Mouse (Mus musculus): ENCODE data around the gene Lgals3. TPM values are rescaled to one million over a fixed set of nuclear protein-coding genes. Genes with fewer than 3 reads are reported as not detected.

The Lgals3 gene
- polyA plus RNA-seq, 1 experiment from 2014 or later, result 2.0 TPM

DNA sequence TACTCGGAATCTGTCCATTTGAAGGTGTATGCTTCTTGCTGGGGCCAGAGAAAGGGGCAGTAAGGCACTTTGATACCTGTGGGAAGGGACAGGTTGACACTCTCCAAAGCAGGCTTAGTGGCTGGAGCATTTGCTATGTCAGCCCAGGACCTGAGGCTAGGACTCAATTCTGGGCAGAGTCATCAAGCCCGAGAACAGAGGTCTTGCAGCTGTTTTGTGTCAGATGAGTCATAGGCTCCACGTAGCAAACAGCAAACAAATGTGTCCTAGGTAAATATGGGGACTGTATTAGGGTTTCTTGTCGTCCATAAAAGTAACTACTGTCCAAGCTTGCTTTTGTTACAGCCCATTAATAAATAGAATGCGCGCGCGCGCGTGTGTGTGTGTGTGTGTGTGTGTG, 15.3 kb upstream of the Lgals3 start:
- Histone ChIP-seq H3K27me3 (no peaks in the 10 kb centered on the region), H3K4me3 (no peak overlapping the region), H3K36me3 (no peaks in the 10 kb centered on the region), H3K9ac (no peak overlapping the region), H3K27ac (replicated peaks) (no peak overlapping the region), H3K4me2 (no peak overlapping the region), H3K4me1 (replicated peaks) (no peaks in the 10 kb centered on the region), H3K9me3 (no peaks in the 10 kb centered on the region)
- ATAC-seq (ENCODE audit: low read depth), result no peak
- WGBS, result 91% methylated on average over 10 of the region's 10 CpGs

DNA sequence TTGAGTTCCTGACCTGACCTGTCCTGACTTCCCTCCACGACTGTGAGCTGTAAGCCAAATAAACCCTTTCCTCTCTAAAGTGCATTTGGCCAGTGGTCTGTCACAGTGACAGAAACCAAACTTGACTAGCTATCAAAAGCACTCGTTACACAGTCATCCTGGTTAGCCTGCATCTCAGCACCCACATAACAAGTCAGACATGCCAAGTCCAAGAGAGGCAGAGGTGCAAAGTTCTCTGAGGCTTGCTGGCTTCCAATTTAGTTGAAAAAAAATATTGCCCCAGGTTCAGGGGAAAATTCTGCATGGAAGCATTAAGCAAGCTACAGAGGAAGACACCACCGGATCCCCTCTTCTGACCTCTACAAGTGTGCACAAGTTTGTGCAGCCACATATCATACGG, 14.3 kb upstream of the Lgals3 start:
- no peak overlapping the region for H3K27ac ChIP-seq (replicated peaks)
- H3K9me3 ChIP-seq, result no peaks in the 10 kb centered on the region
- H3K36me3 ChIP-seq, result no peaks in the 10 kb centered on the region
- no peak overlapping the region for H3K4me2 ChIP-seq
- WGBS, result 90% methylated on average over 4 of the region's 4 CpGs
- H3K4me3 ChIP-seq, result no peak overlapping the region
- no peaks in the 10 kb centered on the region for H3K27me3 ChIP-seq
- no peaks in the 10 kb centered on the region for H3K4me1 ChIP-seq (replicated peaks)
- ATAC-seq (ENCODE audit: low read depth), result no peak
- H3K9ac ChIP-seq, result no peak overlapping the region

DNA sequence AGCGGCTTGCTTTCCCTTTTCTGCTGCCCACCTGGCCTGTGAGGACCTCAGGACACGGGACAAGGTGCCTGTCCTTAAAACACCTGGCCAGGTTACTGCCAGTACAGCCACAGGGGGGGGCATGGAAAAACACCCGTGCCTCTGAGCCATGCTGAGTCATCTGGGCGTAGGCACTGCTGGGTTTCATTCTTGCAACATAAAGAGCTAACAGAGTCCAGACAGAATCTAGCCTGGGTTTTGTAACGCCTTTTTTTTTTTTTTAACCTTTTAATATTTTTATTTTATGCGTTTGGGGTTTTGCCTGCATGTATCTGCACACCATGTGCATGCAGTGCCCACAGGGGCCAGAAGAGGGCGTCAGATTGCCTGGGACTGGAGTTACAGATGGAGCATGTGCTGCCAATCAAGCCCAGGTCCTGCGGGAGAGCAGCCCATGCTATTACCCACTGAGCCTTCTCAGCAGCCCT, 13.4 kb upstream of the Lgals3 start:
- H3K36me3 ChIP-seq, result no peaks in the 10 kb centered on the region
- no peak for ATAC-seq (ENCODE audit: low read depth)
- no peak overlapping the region for H3K9ac ChIP-seq
- no peak overlapping the region for H3K4me2 ChIP-seq
- no peaks in the 10 kb centered on the region for H3K9me3 ChIP-seq
- no peaks in the 10 kb centered on the region for H3K27me3 ChIP-seq
- H3K4me3 ChIP-seq, result no peak overlapping the region
- H3K27ac ChIP-seq (replicated peaks), result no peak overlapping the region
- H3K4me1 ChIP-seq (replicated peaks), result no peaks in the 10 kb centered on the region
- WGBS, result 71% methylated on average over 8 of the region's 8 CpGs

DNA sequence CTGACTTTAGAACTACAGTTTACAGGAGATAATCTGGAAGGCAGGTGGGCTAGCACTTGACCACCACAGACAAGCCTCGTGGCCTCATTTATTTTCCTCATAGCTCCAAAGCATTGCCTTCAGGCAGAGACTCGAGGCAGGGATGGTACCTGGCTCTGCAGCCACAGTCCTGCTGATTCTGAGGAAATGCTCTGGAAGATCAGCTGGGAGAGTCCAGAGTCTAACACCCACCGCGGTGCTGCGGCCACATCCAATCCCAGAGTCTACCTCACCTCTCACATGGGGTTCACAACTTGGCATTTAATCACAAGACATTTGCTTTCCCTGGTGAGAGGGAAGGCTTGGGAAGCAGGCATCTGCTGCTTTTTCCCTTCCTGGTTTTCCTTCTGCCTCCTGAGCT, 12.6 kb upstream of the Lgals3 start:
- Histone ChIP-seq H3K4me3 (no peak overlapping the region), H3K27me3 (no peaks in the 10 kb centered on the region), H3K27ac (replicated peaks) (no peak overlapping the region), H3K36me3 (no peaks in the 10 kb centered on the region), H3K9ac (no peak overlapping the region), H3K4me2 (no peak overlapping the region), H3K4me1 (replicated peaks) (no peaks in the 10 kb centered on the region), H3K9me3 (no peaks in the 10 kb centered on the region)
- 74% methylated on average over 5 of the region's 5 CpGs for WGBS
- ATAC-seq (ENCODE audit: low read depth), result no peak

DNA sequence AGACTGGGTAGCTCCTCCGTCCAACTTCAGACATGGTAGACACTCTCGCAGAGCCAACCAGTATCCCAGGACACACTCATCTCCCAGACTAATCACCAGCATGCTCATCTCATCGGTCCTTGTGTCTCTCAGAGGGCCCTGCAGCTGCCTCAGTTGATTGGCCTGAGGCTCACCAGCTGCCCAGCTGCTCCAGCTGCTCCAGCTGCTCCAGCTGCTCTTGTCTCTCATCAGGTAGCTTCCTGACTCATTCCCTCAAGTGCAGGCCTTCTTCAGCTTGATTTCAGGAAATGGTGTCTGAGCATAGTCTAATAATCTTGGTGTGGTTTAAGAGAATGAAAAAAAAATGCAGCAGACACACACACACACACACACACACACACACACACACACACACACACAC, 10.9 kb upstream of the Lgals3 start:
- no peak for ATAC-seq (ENCODE audit: low read depth)
- Histone ChIP-seq H3K27me3 (no peaks in the 10 kb centered on the region), H3K36me3 (no peaks in the 10 kb centered on the region), H3K4me1 (replicated peaks) (no peaks in the 10 kb centered on the region), H3K4me3 (no peak overlapping the region), H3K9me3 (no peaks in the 10 kb centered on the region), H3K27ac (replicated peaks) (no peak overlapping the region), H3K9ac (no peak overlapping the region), H3K4me2 (no peak overlapping the region)
- 79% methylated on average over 3 of the region's 3 CpGs for WGBS

DNA sequence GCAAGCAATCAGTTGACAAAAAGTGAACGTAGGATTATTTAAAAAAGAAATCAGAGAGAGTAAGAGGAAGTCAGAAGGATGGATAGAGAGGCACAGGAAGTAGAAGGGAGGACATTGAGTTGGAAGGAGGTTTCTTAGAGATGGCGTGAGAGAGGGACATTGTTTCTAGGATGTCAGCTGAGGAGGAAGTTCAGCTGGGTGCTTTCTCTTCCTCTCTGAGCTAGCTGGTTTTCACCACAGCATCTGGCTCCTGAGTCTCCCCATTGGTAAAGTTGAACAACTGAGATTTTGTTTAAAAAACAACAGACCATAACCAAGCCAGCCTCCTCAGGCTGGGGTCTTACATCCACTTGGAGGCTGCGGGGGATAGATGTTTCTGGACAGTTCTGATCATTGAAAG, 7.9 kb upstream of the Lgals3 start:
- Histone ChIP-seq H3K27me3 (no peaks in the 10 kb centered on the region), H3K27ac (replicated peaks) (no peak overlapping the region), H3K4me2 (no peak overlapping the region), H3K4me1 (replicated peaks) (peaks cover 1% of the 10 kb centered on the region; the same call in 1 of the 2 replicates), H3K4me3 (no peak overlapping the region), H3K9ac (no peak overlapping the region), H3K9me3 (no peaks in the 10 kb centered on the region), H3K36me3 (no peaks in the 10 kb centered on the region)
- ATAC-seq (ENCODE audit: low read depth), result no peak
- WGBS, result 84% methylated on average over 3 of the region's 3 CpGs

DNA sequence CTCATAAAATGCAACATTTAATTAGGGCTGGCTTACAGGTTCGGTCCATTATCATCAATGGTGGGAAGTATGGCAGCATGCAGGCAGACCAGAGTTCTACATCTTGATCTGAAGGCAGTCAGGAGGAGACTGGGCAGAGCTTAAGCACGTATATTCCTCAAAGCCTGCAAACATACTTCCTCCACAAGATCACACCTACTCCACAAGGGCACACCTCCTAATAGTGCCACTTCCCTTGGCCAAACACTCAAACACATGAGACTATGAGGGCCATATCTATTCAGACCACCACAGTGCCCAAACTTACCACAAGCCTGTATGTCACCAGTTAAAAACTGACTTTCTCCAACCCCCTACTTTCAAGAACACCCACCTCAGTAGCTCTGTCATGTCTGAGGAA, 6.1 kb upstream of the Lgals3 start:
- no peak overlapping the region for H3K4me3 ChIP-seq
- H3K27ac ChIP-seq (replicated peaks), result no peak overlapping the region
- H3K9ac ChIP-seq, result no peak overlapping the region
- 0 out of 2 replicates have a peak, but pooled peaks cover 4% of the 10 kb centered on the region for H3K27me3 ChIP-seq
- H3K9me3 ChIP-seq, result no peaks in the 10 kb centered on the region
- 86% methylated on average over 2 of the region's 2 CpGs for WGBS
- no peaks in the 10 kb centered on the region for H3K36me3 ChIP-seq
- peaks cover 9% of the 10 kb centered on the region for H3K4me1 ChIP-seq (replicated peaks)
- no peak for ATAC-seq (ENCODE audit: low read depth)
- H3K4me2 ChIP-seq, result no peak overlapping the region

DNA sequence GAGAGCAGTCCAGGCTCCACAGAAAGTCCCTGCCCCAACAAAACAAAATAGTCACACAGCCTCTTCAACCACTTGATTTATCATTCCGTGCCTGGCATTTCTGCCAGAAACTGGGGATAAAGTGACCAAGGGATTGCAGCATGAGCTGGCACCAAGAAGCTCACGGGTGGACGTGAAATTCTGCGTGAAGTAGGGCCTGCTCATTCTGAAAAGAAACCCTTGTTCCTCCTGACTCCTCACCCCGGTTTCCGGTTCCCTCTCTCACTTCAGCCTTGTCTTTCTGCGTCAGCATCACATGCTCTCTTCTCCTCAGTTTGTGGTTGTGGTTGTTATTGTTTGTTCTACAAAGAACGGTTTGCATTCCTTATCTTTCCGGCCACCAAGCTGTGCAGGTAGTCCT, 5.7 kb upstream of the Lgals3 start:
- no peak for ATAC-seq (ENCODE audit: low read depth)
- H3K9me3 ChIP-seq, result no peaks in the 10 kb centered on the region
- no peak overlapping the region for H3K9ac ChIP-seq
- H3K36me3 ChIP-seq, result no peaks in the 10 kb centered on the region
- H3K4me2 ChIP-seq, result no peak overlapping the region
- peaks cover 12% of the 10 kb centered on the region for H3K4me1 ChIP-seq (replicated peaks)
- no peak overlapping the region for H3K27ac ChIP-seq (replicated peaks)
- 0 out of 2 replicates have a peak, but pooled peaks cover 4% of the 10 kb centered on the region for H3K27me3 ChIP-seq
- 82% methylated on average over 9 of the region's 9 CpGs for WGBS
- no peak overlapping the region for H3K4me3 ChIP-seq

DNA sequence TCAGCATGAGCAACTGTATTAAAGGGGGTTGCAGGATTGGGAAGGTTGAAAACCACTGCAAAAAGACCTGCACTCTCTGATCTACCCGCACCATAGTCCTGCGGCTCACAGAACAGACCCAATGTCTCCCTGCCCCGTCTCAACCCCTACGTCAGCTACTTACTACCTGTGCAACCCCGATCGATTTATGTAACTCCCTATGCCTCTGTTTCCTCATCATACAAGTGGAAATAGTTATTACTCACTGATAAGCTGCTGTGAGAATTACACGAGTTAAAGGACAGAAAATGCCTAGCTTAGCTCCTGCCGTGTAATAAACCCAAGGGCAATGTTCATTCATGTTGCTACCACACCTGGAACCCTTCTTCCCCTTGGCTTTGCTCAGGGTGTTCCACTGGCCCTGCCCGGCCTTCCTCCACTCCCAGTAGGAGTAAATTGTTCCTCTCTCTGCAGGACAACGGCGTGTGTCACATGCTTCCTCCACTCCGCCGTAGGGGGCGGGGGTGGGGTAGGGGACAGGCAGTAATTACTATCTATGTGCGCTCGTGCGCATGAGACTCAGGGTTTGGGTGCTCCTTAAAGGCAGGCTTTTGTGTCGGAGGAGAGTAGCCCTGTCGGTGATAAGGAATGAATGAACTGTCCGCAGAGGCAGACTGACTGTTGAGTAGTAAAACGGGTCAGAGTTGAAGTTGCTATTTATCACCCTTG, 2.7 kb upstream of the Lgals3 start:
- ATAC-seq (ENCODE audit: low read depth), result no peak
- Histone ChIP-seq H3K27ac (replicated peaks) (no peak overlapping the region), H3K36me3 (no peaks in the 10 kb centered on the region), H3K4me1 (replicated peaks) (peaks cover 22% of the 10 kb centered on the region), H3K27me3 (0 out of 2 replicates have a peak, but pooled peaks cover 4% of the 10 kb centered on the region), H3K4me3 (peak overlapping the region; percentile 18; the same call in 1 of the 2 replicates), H3K4me2 (peak overlapping the region; percentile 49), H3K9ac (peak overlapping the region; percentile 43; the same call in 1 of the 2 replicates), H3K9me3 (no peaks in the 10 kb centered on the region)
- 33% methylated on average over 21 of the region's 21 CpGs for WGBS

DNA sequence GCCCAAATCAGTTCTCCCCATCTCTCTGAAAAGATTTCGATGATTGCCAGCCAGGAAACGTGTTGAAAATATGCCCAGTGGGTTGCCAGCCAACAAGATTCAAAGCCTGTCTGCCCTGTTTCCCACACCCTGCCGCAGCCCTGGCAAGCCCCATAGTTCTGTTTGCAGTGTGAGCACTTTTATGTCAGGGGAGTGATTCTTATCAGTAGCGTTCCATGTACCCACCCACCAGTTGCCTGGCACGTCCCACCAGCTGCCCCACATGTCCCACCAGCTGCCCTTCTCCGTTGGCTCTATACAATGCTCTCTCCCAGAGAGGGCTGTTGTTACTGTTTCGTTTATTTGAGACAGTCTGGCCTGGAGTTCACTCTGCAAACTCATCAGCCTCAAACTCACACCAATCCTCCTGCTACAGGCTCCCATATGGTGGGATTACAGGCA, 650 bp upstream of the Lgals3 start:
- Histone ChIP-seq H3K36me3 (no peaks in the 10 kb centered on the region), H3K4me1 (replicated peaks) (peaks cover 22% of the 10 kb centered on the region), H3K27me3 (peaks cover 9% of the 10 kb centered on the region; the same call in 1 of the 2 replicates), H3K9me3 (no peaks in the 10 kb centered on the region), H3K9ac (no peak overlapping the region), H3K4me2 (no peak overlapping the region), H3K4me3 (no peak overlapping the region), H3K27ac (replicated peaks) (0 out of 2 replicates have a peak overlapping the region, but pooled peaks have one; percentile 54)
- ATAC-seq (ENCODE audit: low read depth), result peak; percentile 84
- WGBS, result 45% methylated on average over 7 of the region's 7 CpGs

DNA sequence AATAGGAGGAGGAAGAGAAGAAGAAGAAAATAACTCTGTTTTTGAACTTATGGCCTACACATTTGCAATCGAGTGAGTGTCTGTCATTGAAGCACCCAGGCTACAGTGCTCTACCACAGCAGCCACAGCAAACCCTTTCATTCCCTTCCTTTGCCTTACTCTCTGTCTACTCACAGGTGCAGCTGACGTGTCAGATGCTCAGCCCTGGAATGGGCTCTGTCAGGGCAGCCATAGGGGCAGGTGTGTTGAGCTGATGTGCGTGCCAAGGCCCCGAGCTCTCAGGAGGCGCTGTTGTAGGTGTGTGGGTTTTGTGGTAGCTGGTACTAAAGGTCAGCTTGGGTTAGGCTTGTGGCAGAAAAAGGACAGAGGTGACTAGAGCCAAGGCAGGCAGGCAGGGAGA, 2.2 kb downstream of the Lgals3 start:
- H3K9me3 ChIP-seq, result no peaks in the 10 kb centered on the region
- peaks cover 27% of the 10 kb centered on the region for H3K4me1 ChIP-seq (replicated peaks)
- 85% methylated on average over 5 of the region's 5 CpGs for WGBS
- H3K27ac ChIP-seq (replicated peaks), result no peak overlapping the region
- H3K4me3 ChIP-seq, result no peak overlapping the region
- peaks cover 35% of the 10 kb centered on the region for H3K27me3 ChIP-seq
- no peaks in the 10 kb centered on the region for H3K36me3 ChIP-seq
- ATAC-seq (ENCODE audit: low read depth), result no peak
- H3K9ac ChIP-seq, result no peak overlapping the region
- no peak overlapping the region for H3K4me2 ChIP-seq

DNA sequence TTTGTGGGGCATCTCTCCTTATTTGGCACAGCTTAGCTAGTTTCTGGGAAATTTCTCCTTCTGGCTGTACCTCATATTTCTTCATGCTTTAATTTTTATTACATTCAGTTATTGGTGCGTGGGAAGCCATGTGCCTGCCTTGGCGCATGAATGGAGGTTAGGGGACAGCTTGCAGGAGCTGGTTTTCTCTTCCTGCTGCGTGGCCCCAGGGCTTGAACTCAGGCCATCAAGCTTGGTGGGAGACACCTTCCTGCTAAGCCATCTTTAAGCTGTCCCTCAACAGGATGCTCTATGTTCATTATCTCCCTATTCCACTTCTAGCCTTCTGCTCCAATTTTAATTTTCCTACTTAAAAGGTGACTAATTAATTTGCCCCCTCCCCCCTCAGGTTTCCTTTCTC, 3.2 kb downstream of the Lgals3 start:
- no peaks in the 10 kb centered on the region for H3K36me3 ChIP-seq
- no peak overlapping the region for H3K4me2 ChIP-seq
- H3K4me3 ChIP-seq, result no peak overlapping the region
- WGBS, result 83% methylated on average over 3 of the region's 3 CpGs
- peaks cover 41% of the 10 kb centered on the region for H3K27me3 ChIP-seq
- H3K9ac ChIP-seq, result no peak overlapping the region
- no peak overlapping the region for H3K27ac ChIP-seq (replicated peaks)
- peaks cover 20% of the 10 kb centered on the region for H3K4me1 ChIP-seq (replicated peaks)
- no peaks in the 10 kb centered on the region for H3K9me3 ChIP-seq
- ATAC-seq (ENCODE audit: low read depth), result no peak

DNA sequence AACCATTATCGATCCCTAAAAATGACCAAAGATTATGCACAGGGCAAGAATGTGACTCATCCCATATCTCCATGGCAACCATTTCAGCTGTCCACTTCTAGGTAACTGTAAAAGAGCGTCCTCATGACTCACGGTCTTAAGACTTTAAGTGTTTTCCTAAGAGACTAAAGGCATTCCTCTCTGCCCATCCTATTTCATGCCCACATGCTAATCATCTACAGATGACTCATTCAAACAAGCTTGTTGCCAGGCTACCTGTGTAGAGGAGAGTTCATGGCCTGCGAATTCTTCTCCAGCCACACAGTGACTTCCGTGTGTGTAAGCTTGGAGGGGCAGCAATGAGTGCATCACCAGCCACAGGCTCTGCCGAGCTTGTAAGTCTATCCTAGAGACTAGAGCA, 4.1 kb downstream of the Lgals3 start:
- no peaks in the 10 kb centered on the region for H3K9me3 ChIP-seq
- peaks cover 20% of the 10 kb centered on the region for H3K4me1 ChIP-seq (replicated peaks)
- no peaks in the 10 kb centered on the region for H3K36me3 ChIP-seq
- peaks cover 41% of the 10 kb centered on the region for H3K27me3 ChIP-seq
- no peak overlapping the region for H3K27ac ChIP-seq (replicated peaks)
- H3K9ac ChIP-seq, result no peak overlapping the region
- no peak overlapping the region for H3K4me3 ChIP-seq
- WGBS, result 80% methylated on average over 6 of the region's 6 CpGs
- H3K4me2 ChIP-seq, result no peak overlapping the region
- no peak for ATAC-seq (ENCODE audit: low read depth)
